Mouse (Mus musculus) kidney, adult 11 months (tissue): ENCODE results near the gene Slc44a4.
"Not testable (repeated sequence)": the region's sequence is repeated elsewhere in the genome, so short reads cannot be mapped to it uniquely, and the experiment has no call there.

ENCODE experiments used
- DNase-seq: peaks from one replicate; pipeline ENCODE4 v3.0.0; 2022

Slc44a4 gene

GRCm38 (mm10) chr17:34899053-34899889, 15.0 kb upstream of the Slc44a4 start:
- DNase-seq: no peak

- DNase-seq: no peak
These were observed 14.4 kb upstream of the Slc44a4 start for GRCm38 (mm10) chr17:34899890-34900243.

GRCm38 (mm10) chr17:34900826-34901225, 13.4 kb upstream of the Slc44a4 start:
- not testable (repeated sequence) for DNase-seq

GRCm38 (mm10) chr17:34901948-34902347, 12.3 kb upstream of the Slc44a4 start:
- DNase-seq: not testable (repeated sequence)

GRCm38 (mm10) chr17:34902895-34903294, 11.4 kb upstream of the Slc44a4 start:
- no peak for DNase-seq

GRCm38 (mm10) chr17:34910982-34911381, 3.3 kb upstream of the Slc44a4 start:
- DNase-seq: peak; percentile 73

GRCm38 (mm10) chr17:34911945-34912351, 2.3 kb upstream of the Slc44a4 start:
- peak; percentile 81 for DNase-seq

GRCm38 (mm10) chr17:34915410-34915831, 1.2 kb downstream of the Slc44a4 start:
- peak; percentile 87 for DNase-seq

GRCm38 (mm10) chr17:34916316-34916715, 2.0 kb downstream of the Slc44a4 start:
- DNase-seq: no peak

GRCm38 (mm10) chr17:34917188-34917587, 2.9 kb downstream of the Slc44a4 start:
- DNase-seq: no peak

GRCm38 (mm10) chr17:34922939-34923338, 8.7 kb downstream of the Slc44a4 start:
- no peak for DNase-seq

GRCm38 (mm10) chr17:34924258-34924657, 10.0 kb downstream of the Slc44a4 start:
- no peak for DNase-seq

- DNase-seq: no peak
These were observed 13.2 kb downstream of the Slc44a4 start for GRCm38 (mm10) chr17:34927306-34928019.

GRCm38 (mm10) chr17:34928841-34929240, 14.6 kb downstream of the Slc44a4 start:
- no peak for DNase-seq

GRCm38 (mm10) chr17:34931061-34931734, 16.9 kb downstream of the Slc44a4 start, which contains the start of gene Neu1:
Gene Neu1 (plus strand): TSS chr17:34931253.
- peak; percentile 99 for DNase-seq

GRCm38 (mm10) chr17:34931735-34932098, 17.5 kb downstream of the Slc44a4 start:
- no peak for DNase-seq

GRCm38 (mm10) chr17:34932287-34932686, 18.0 kb downstream of the Slc44a4 start:
- DNase-seq: no peak

GRCm38 (mm10) chr17:34934031-34934430, 19.8 kb downstream of the Slc44a4 start:
- DNase-seq: peak; percentile 75

GRCm38 (mm10) chr17:34934830-34935229, 20.6 kb downstream of the Slc44a4 start:
- DNase-seq: no peak

GRCm38 (mm10) chr17:34937960-34938505, 23.8 kb downstream of the Slc44a4 start:
- peak; percentile 83 for DNase-seq

GRCm38 (mm10) chr17:34941344-34942041, 27.2 kb downstream of the Slc44a4 start:
- DNase-seq: no peak

GRCm38 (mm10) chr17:34943128-34943815, 29.0 kb downstream of the Slc44a4 start:
- DNase-seq: peak; percentile 51
